27 mouse cellular contexts compared by ENCODE assay signal in genomic region chr5:148564073-148564472, GRCm38 (mm10).
"Had no signal": no experiment of that assay in that cellular context is flagged by ENCODE, and none has a peak within 500 bp of the region (broad histone marks: within the 10 kb centered on the region; RNA-seq: fewer than 3 reads in every experiment).

No protein-coding gene starts in this region.

- H3K27me3 ChIP-seq: embryonic facial prominence, embryonic 12.5 days; embryonic facial prominence, embryonic 13.5 days; embryonic facial prominence, embryonic 15.5 days; forebrain, embryonic 12.5 days; forebrain, embryonic 13.5 days; forebrain, embryonic 15.5 days had no signal

- ATAC-seq: forebrain, embryonic 13.5 days; forebrain, embryonic 14.5 days; forebrain, embryonic 15.5 days; forebrain, embryonic 16.5 days; forebrain, postnatal 0 days had no signal

- H3K4me2 ChIP-seq: embryonic facial prominence, embryonic 12.5 days; embryonic facial prominence, embryonic 13.5 days; embryonic facial prominence, embryonic 15.5 days; forebrain, embryonic 12.5 days; forebrain, embryonic 13.5 days; forebrain, embryonic 15.5 days had no signal

- H3K4me3 ChIP-seq: embryonic facial prominence, embryonic 10.5 days; embryonic facial prominence, embryonic 12.5 days; embryonic facial prominence, embryonic 13.5 days; embryonic facial prominence, embryonic 15.5 days; erythroblast, embryonic 14.5 days; forebrain, embryonic 10.5 days; forebrain, embryonic 12.5 days; forebrain, embryonic 13.5 days; forebrain, embryonic 15.5 days; gastrocnemius, adult 2 months; heart, adult 2 months had no signal

- DNase-seq: cerebellum, adult 9-10 months; cerebellum, adult 9-11 months; cerebellum, postnatal 10 days; cerebellum, postnatal 14 days; cerebellum, postnatal 25 days; cerebellum, postnatal 36 days; embryo, embryonic 11 days; forebrain, postnatal 0 days; gastrocnemius, adult 2 months; gastrocnemius, postnatal 10 days; gastrocnemius, postnatal 14 days; gastrocnemius, postnatal 25 days; gastrocnemius, postnatal 36 days; heart, adult 11 months; heart, adult 18-20 months had no signal

- H3K36me3 ChIP-seq: embryonic facial prominence, embryonic 10.5 days; embryonic facial prominence, embryonic 12.5 days; embryonic facial prominence, embryonic 13.5 days; embryonic facial prominence, embryonic 15.5 days; forebrain, embryonic 10.5 days; forebrain, embryonic 12.5 days; forebrain, embryonic 15.5 days had no signal
